Mouse (Mus musculus): Measurements from ENCODE around the gene Bean1. TPM values are rescaled to one million over a fixed set of nuclear protein-coding genes. Genes with fewer than 3 reads are reported as not detected.

Bean1 gene
- polyA plus RNA-seq, 1 experiment from 2014 or later, result not detected

- Histone ChIP-seq H3K27ac (no peak overlapping the region), H3K79me2 (ENCODE audit: inconsistent target) (no peaks in the 10 kb centered on the region), H3K36me3 (ENCODE audit: inconsistent target) (no peaks in the 10 kb centered on the region), H3K4me3 (ENCODE audit: inconsistent target) (no peak overlapping the region)
- 76% methylated on average over 13 of the region's 13 CpGs for WGBS (ENCODE audit: missing documents)
These were observed 25.6 kb upstream of the Bean1 start for GRCm38 (mm10) chr8:104144434-104145216.

DNA sequence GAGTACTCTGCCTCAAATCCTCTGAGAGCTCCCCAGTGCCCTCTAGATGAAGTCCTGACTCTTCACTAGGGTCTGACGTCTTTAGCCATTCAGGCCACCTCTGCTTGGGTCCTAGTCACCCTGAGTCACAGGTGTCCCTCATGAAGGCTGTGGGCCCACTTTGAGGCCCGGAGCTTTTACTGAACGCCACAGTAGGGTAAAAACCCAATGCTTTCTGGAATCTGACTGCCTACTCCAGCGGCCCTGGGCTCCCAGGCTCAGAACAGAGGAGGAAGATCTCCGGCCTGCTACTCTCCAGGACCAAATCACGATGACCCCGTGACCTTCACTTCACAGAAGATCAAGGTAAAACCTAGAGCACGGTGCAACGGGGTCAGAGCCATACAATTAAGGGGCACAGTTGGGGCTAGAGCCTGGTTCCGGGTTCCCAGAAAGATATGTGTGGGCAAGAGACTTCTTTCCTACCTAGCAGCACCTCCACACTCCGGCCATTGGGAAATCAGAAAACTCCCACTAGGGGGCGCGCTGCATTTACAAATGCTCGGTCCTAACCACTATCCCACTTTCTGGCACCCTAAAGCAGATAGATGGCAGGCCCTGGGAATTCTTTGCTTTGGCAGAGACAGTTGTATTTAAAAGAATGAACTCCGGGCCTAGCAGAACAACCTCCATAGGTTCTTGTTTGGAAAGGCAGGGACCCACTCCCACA lies 24.1 kb upstream of the Bean1 start:
- WGBS (ENCODE audit: missing documents), result 41% methylated on average over 15 of the region's 15 CpGs

DNA sequence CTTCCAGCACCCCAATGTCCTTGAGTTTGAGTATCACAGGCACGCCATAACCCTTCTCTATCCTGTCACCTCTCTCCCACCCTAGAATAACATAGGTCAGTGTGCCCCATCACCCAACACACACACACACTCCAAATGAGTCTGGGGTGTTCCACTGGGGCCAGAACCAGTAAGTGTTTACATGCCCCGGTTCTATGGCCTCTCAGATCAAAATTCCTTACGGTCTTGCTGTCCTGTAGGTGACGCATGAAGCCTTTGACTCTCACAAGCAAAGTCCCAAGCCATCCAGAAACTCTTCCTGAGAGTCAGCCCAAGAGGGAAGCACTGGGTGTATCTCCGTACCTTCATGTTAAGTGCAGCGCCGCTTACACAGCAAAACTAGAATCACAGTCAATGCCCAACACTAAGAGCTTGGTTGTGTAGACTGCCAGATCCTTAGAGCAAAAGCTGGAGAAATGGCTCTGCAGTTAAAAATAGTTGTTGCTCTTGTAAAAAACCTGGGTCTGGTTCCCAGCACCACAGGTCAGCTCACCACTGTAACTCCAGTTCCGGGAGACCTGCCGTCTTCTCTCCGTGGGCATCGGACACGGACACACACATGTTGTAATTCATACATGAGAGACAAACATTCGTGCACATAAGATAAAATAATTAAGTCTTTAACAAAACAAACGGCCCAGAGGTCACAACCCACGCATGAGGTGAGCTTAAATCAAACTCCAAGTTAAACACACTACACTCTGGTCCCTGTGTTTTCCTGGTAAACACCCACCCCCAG lies 23.3 kb upstream of the Bean1 start:
- no peaks in the 10 kb centered on the region for H3K79me2 ChIP-seq (ENCODE audit: inconsistent target)
- no peaks in the 10 kb centered on the region for H3K36me3 ChIP-seq (ENCODE audit: inconsistent target)
- no peak overlapping the region for H3K27ac ChIP-seq
- H3K4me3 ChIP-seq (ENCODE audit: inconsistent target), result no peak overlapping the region
- WGBS (ENCODE audit: missing documents), result 97% methylated on average over 10 of the region's 15 CpGs

More for the DNA sequence above, 24.1 kb upstream of the Bean1 start:
- no peak overlapping the region for H3K27ac ChIP-seq
- no peak overlapping the region for H3K4me3 ChIP-seq (ENCODE audit: inconsistent target)
- H3K36me3 ChIP-seq (ENCODE audit: inconsistent target), result no peaks in the 10 kb centered on the region
- no peaks in the 10 kb centered on the region for H3K79me2 ChIP-seq (ENCODE audit: inconsistent target)

DNA sequence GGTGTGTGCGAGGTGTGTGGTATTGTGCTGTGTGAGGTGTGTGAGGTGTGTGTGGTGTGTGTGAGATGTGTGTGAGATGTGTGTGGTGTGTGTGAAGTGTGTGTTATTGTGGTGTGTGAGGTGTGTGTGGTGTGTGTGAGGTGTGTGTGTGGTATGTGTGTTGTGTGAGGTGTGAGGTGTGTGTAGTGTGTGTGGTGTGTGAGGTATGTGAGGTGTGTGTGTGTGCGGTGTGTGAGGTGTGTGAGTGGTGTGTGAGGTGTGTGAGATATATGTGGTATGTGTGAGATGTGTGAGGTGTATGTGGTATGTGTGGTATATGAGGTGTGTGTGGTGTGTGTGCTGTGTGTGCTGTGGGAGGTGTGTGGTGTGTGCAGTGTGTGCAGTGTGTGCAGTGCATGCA lies 22.3 kb upstream of the Bean1 start:
- 82% methylated on average over 1 of the region's 2 CpGs for WGBS (ENCODE audit: missing documents)
- H3K79me2 ChIP-seq (ENCODE audit: inconsistent target), result no peaks in the 10 kb centered on the region
- no peak overlapping the region for H3K4me3 ChIP-seq (ENCODE audit: inconsistent target)
- H3K27ac ChIP-seq, result no peak overlapping the region
- no peaks in the 10 kb centered on the region for H3K36me3 ChIP-seq (ENCODE audit: inconsistent target)

- WGBS (ENCODE audit: missing documents), result 98% methylated on average over 5 of the region's 5 CpGs
- no peak overlapping the region for H3K27ac ChIP-seq
These were observed 9.5 kb upstream of the Bean1 start for GRCm38 (mm10) chr8:104160731-104161130.

DNA sequence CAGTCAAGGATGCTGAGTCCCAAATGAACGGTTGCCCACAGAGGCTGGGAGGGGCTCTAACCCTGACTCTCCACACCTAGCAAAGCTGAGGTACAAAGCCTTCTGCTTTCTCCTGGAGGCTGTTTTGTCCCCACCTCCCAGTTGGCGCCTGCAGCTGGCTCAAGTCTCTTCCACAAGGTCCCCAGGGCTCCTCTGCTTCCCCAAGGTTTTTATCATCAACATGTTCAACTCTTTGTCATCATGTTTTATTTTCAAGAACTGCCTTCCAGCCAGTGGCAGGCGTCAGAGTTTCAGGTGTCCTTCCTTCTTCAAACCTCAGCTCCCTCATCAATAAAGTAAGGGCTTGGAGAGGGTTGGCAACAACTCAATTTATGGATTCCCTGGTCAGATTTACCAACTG lies 781 bp upstream of the Bean1 start:
- Histone ChIP-seq H3K36me3 (ENCODE audit: inconsistent target) (no peaks in the 10 kb centered on the region), H3K27ac (no peak overlapping the region), H3K4me3 (ENCODE audit: inconsistent target) (no peak overlapping the region), H3K79me2 (ENCODE audit: inconsistent target) (no peaks in the 10 kb centered on the region)
- 89% methylated on average over 3 of the region's 3 CpGs for WGBS (ENCODE audit: missing documents)

More at GRCm38 (mm10) chr8:104160731-104161130, 9.5 kb upstream of the Bean1 start:
- Histone ChIP-seq H3K36me3 (ENCODE audit: inconsistent target) (no peaks in the 10 kb centered on the region), H3K4me3 (ENCODE audit: inconsistent target) (no peak overlapping the region), H3K79me2 (ENCODE audit: inconsistent target) (no peaks in the 10 kb centered on the region)

- H3K79me2 ChIP-seq (ENCODE audit: inconsistent target), result no peaks in the 10 kb centered on the region
- H3K27ac ChIP-seq, result no peak overlapping the region
- 9% methylated on average over 27 of the region's 32 CpGs for WGBS (ENCODE audit: missing documents)
- no peaks in the 10 kb centered on the region for H3K36me3 ChIP-seq (ENCODE audit: inconsistent target)
- no peak overlapping the region for H3K4me3 ChIP-seq (ENCODE audit: inconsistent target)
These were observed 893 bp downstream of the Bean1 start for GRCm38 (mm10) chr8:104171050-104171620.

DNA sequence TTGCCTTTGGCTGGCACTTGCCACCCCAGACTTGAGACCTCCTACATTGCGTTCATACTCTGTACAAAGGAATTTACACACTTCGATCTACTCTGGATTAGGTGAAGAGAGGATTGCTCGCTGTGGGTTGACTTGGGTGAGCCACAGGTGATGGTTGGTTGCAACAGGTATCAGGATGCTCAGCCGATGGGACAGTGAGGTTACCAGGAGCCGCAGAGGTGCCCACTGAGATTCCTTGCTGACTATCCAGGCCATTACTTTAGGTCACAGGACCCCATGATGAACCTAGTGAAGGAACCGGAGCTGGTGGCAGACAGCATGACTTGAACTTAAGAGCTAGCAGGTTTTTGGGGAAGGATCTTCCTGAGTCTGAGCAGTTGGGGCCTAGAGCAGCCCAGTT lies 2.2 kb downstream of the Bean1 start:
- Histone ChIP-seq H3K36me3 (ENCODE audit: inconsistent target) (no peaks in the 10 kb centered on the region), H3K79me2 (ENCODE audit: inconsistent target) (no peaks in the 10 kb centered on the region), H3K4me3 (ENCODE audit: inconsistent target) (no peak overlapping the region), H3K27ac (no peak overlapping the region)
- 91% methylated on average over 6 of the region's 6 CpGs for WGBS (ENCODE audit: missing documents)

GRCm38 (mm10) chr8:104175848-104176527 lies 5.7 kb downstream of the Bean1 start:
- no peaks in the 10 kb centered on the region for H3K79me2 ChIP-seq (ENCODE audit: inconsistent target)
- H3K27ac ChIP-seq, result no peak overlapping the region
- H3K36me3 ChIP-seq (ENCODE audit: inconsistent target), result no peaks in the 10 kb centered on the region
- 39% methylated on average over 8 of the region's 8 CpGs for WGBS (ENCODE audit: missing documents)
- H3K4me3 ChIP-seq (ENCODE audit: inconsistent target), result no peak overlapping the region

DNA sequence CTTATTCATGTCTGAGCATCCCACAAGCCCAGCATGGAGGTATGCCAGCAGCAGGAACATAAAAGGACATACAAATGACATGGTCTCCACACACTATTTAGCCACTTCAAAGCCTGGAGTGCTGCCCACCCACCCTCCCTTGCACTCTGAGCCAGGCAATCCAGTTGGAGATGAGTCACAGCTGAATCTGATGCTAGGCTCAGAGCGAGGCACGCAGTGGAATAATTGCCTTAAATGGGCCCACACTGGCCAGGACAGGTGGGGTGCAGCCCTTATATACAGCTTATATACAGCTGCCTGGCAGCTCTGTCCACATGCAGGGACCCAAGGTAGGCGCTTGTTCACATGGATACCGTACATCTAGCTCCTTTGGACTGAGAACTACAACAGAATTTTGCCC lies 6.8 kb downstream of the Bean1 start:
- H3K4me3 ChIP-seq (ENCODE audit: inconsistent target), result no peak overlapping the region
- 93% methylated on average over 4 of the region's 4 CpGs for WGBS (ENCODE audit: missing documents)

DNA sequence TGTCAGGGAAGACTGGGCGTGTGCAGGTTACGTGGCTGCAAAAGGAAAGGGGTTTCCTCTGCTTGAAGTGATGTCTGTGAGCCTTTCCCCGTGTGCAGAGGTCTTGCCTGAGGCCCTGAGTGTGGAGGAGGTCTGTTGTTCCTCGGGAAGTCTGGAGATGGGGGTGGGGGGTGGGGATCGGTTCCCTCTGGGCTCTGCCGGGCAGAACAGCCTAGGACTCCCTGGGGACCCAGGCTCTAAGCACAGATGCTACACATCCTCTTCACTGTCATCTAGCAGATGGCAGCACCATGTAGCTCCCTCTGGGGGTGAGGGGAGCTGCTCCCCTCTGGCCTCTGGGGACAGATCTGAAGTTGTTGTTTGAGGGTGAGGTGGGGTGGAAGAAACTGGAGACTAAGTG lies 14.7 kb downstream of the Bean1 start:
- Histone ChIP-seq H3K36me3 (ENCODE audit: inconsistent target) (no peaks in the 10 kb centered on the region), H3K79me2 (ENCODE audit: inconsistent target) (no peaks in the 10 kb centered on the region), H3K4me3 (ENCODE audit: inconsistent target) (no peak overlapping the region), H3K27ac (no peak overlapping the region)
- WGBS (ENCODE audit: missing documents), result 59% methylated on average over 6 of the region's 6 CpGs

More for the DNA sequence above, 6.8 kb downstream of the Bean1 start:
- H3K36me3 ChIP-seq (ENCODE audit: inconsistent target), result no peaks in the 10 kb centered on the region
- no peaks in the 10 kb centered on the region for H3K79me2 ChIP-seq (ENCODE audit: inconsistent target)
- no peak overlapping the region for H3K27ac ChIP-seq

- Histone ChIP-seq H3K79me2 (ENCODE audit: inconsistent target) (no peaks in the 10 kb centered on the region), H3K4me3 (ENCODE audit: inconsistent target) (no peak overlapping the region), H3K27ac (no peak overlapping the region), H3K36me3 (ENCODE audit: inconsistent target) (no peaks in the 10 kb centered on the region)
- 92% methylated on average over 3 of the region's 4 CpGs for WGBS (ENCODE audit: missing documents)
These were observed 16.6 kb downstream of the Bean1 start for GRCm38 (mm10) chr8:104186827-104187226.

- WGBS (ENCODE audit: missing documents), result 84% methylated on average over 6 of the region's 6 CpGs
- no peaks in the 10 kb centered on the region for H3K79me2 ChIP-seq (ENCODE audit: inconsistent target)
- H3K4me3 ChIP-seq (ENCODE audit: inconsistent target), result no peak overlapping the region
- no peaks in the 10 kb centered on the region for H3K36me3 ChIP-seq (ENCODE audit: inconsistent target)
- no peak overlapping the region for H3K27ac ChIP-seq
These were observed 17.4 kb downstream of the Bean1 start for GRCm38 (mm10) chr8:104187622-104188021.

- H3K36me3 ChIP-seq (ENCODE audit: inconsistent target), result no peaks in the 10 kb centered on the region
- 68% methylated on average over 5 of the region's 5 CpGs for WGBS (ENCODE audit: missing documents)
- H3K4me3 ChIP-seq (ENCODE audit: inconsistent target), result no peak overlapping the region
- no peaks in the 10 kb centered on the region for H3K79me2 ChIP-seq (ENCODE audit: inconsistent target)
- no peak overlapping the region for H3K27ac ChIP-seq
These were observed 18.2 kb downstream of the Bean1 start for GRCm38 (mm10) chr8:104188459-104188858.
